Mouse (Mus musculus): ENCODE measurements at regions not wholly inside any gene's neighbourhood (a gene's known extent, or its start where the extent isn't known, plus 50 kb on each side); places are given as distances from the start of the nearest gene placed in this dataset.

DNA sequence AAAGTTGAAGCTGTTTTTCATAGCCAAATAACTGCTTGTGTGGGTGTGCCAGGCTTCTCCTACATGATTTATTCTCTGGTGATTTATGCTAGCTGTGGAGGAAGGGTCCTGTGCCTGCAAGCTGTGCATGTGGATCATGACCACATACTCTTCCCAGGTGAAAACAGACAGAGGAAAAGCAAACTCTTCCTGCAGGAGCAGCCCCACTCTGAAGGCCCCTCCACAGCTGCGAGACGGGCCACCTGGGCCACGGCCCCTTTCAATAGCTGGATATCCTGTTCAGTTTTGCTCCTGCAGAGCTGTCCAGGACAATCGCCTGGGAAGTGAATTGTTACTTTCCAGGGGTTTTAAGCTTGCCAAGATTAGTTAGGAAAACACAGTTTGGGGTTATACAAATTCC, 722.3 kb upstream of the Marcks start:
- Histone ChIP-seq H3K36me3 (no peaks in the 10 kb centered on the region), H3K4me1 (replicated peaks) (no peaks in the 10 kb centered on the region), H3K27me3 (replicated peaks) (no peaks in the 10 kb centered on the region), H3K4me2 (no peak overlapping the region), H3K9me3 (replicated peaks) (no peaks in the 10 kb centered on the region), H3K27ac (ENCODE audit: poor library complexity, severe bottlenecking) (no peak overlapping the region), H3K9ac (no peak overlapping the region), H3K4me3 (no peak overlapping the region)
- ATAC-seq (ENCODE audit: insufficient number of reproducible peaks, low FRiP score), result peak; percentile 51; the same call in 1 of the 2 replicates
- 60% methylated on average over 4 of the region's 4 CpGs for WGBS

DNA sequence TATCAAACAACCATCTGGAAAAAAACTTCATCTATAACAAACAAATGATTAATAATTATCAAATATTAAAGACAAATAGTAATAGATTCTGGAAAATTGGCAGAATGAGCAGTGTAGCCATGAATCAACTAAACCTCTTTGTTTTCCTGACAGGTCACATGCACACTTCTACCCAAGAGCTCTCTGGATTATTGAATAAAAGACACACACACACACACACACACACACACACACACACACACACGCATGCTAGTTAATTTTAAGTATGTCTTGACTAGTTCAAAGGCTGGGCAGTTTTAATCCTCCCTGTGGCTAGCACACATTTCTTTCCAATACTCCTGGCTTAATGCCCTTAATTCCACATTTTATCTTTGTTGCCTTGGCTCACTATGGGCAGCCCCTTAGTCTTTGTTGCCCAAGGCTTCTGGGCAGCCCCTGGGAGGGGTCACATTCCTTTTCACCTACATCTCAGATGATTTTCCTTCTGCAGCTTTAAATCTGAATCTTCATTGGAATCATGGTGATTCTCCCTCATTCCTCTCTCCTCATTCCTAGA, 710.6 kb upstream of the Marcks start:
- no peaks in the 10 kb centered on the region for H3K27me3 ChIP-seq (replicated peaks)
- H3K4me1 ChIP-seq (replicated peaks), result no peaks in the 10 kb centered on the region
- H3K27ac ChIP-seq (ENCODE audit: poor library complexity, severe bottlenecking), result no peak overlapping the region
- no peak overlapping the region for H3K4me3 ChIP-seq
- H3K36me3 ChIP-seq, result no peaks in the 10 kb centered on the region
- no peak for ATAC-seq (ENCODE audit: insufficient number of reproducible peaks, low FRiP score)
- no peak overlapping the region for H3K9ac ChIP-seq
- no peak overlapping the region for H3K4me2 ChIP-seq
- peaks cover 11% of the 10 kb centered on the region for H3K9me3 ChIP-seq (replicated peaks)
- 77% methylated on average over 1 of the region's 1 CpGs for WGBS

DNA sequence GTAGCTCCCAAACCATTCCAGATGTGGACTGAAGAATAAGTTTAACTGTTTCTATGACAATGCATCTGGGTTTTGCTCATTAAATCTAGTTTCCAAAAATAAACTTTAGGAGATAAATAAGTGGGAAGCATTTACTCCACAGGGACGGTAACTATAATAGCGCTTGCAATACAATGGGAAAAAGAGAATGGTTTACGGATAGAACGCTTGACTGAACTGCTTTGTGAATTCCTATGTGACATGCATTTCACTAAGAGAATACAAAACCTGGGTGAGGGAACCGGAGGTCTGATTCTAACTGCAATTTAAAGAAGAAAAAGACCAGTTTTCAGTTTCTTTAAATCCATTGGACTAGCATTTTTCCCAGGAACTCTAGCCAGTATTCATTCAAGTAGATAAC, 704.1 kb upstream of the Marcks start:
- no peak overlapping the region for H3K27ac ChIP-seq (ENCODE audit: poor library complexity, severe bottlenecking)
- no peak overlapping the region for H3K4me3 ChIP-seq
- no peak for ATAC-seq (ENCODE audit: insufficient number of reproducible peaks, low FRiP score)
- no peaks in the 10 kb centered on the region for H3K4me1 ChIP-seq (replicated peaks)
- H3K27me3 ChIP-seq (replicated peaks), result no peaks in the 10 kb centered on the region
- H3K4me2 ChIP-seq, result no peak overlapping the region
- H3K9ac ChIP-seq, result no peak overlapping the region
- no peaks in the 10 kb centered on the region for H3K9me3 ChIP-seq (replicated peaks)
- H3K36me3 ChIP-seq, result no peaks in the 10 kb centered on the region
- WGBS, result 68% methylated on average over 5 of the region's 5 CpGs

DNA sequence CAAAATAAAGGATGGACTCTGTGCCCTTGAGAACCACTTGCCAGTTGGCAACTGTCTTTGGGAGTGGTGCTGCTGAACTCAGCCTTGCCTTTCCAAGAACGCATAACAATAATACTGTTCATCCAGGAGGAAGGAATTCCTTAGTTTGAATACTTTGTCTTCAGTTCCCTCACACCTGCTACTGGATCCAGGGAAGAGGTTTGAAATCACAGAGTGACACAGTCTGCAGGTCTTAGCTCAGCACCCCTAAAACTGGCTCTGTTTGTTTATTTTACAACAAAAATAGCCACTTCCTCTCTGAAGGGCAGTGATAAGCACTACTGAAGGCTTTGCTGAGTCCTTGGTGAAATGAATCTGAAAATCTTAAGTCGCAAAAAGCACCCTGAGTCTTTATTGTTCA, 703.1 kb upstream of the Marcks start:
- H3K36me3 ChIP-seq, result no peaks in the 10 kb centered on the region
- H3K27me3 ChIP-seq (replicated peaks), result no peaks in the 10 kb centered on the region
- H3K4me2 ChIP-seq, result no peak overlapping the region
- H3K27ac ChIP-seq (ENCODE audit: poor library complexity, severe bottlenecking), result no peak overlapping the region
- no peak overlapping the region for H3K9ac ChIP-seq
- 34% methylated on average over 2 of the region's 2 CpGs for WGBS
- ATAC-seq (ENCODE audit: insufficient number of reproducible peaks, low FRiP score), result no peak
- no peaks in the 10 kb centered on the region for H3K9me3 ChIP-seq (replicated peaks)
- H3K4me1 ChIP-seq (replicated peaks), result no peaks in the 10 kb centered on the region
- H3K4me3 ChIP-seq, result no peak overlapping the region

DNA sequence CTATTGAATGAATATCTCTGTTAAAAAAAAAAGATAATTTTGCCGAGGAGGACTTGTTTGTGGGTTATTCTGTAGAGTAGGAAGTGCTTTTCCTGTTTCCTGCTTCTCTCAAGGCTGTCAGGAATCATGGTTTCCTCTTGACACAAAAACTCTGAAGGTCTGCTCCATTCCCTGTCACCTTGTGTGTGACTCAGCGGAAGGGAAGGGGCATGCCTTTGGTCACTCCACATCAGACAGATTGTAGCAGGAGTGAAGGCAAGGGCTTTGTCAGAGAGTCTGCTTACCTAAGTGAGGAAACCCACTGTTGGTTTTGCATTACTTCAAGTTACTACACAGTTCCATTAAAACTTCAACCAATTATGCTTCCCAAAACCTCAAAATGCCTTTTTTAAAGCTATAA, 699.0 kb upstream of the Marcks start:
- H3K4me1 ChIP-seq (replicated peaks), result no peaks in the 10 kb centered on the region
- H3K27ac ChIP-seq (ENCODE audit: poor library complexity, severe bottlenecking), result no peak overlapping the region
- 35% methylated on average over 2 of the region's 2 CpGs for WGBS
- no peak overlapping the region for H3K9ac ChIP-seq
- no peaks in the 10 kb centered on the region for H3K36me3 ChIP-seq
- H3K27me3 ChIP-seq (replicated peaks), result no peaks in the 10 kb centered on the region
- H3K9me3 ChIP-seq (replicated peaks), result no peaks in the 10 kb centered on the region
- H3K4me2 ChIP-seq, result no peak overlapping the region
- ATAC-seq (ENCODE audit: insufficient number of reproducible peaks, low FRiP score), result no peak
- no peak overlapping the region for H3K4me3 ChIP-seq

DNA sequence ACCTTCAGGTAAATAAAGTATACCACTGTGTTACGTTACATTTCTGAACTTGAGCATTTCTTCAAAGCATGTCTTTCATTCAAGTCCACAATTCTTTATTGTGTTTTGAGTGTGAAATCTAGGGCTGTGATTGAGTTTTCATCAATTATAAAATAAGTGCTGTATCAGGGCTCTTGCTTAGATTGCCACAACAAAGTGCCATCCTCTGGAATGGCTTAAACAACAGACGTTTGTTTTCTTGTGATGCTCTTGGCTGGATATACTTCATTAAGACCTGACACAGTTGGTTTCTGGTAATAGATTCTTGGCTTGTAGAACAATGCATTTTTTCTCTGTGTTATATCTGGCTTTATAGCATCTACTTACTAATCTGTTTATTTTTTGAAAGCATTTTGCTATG, 674.3 kb upstream of the Marcks start:
- 76% methylated on average over 2 of the region's 2 CpGs for WGBS
- H3K4me3 ChIP-seq, result no peak overlapping the region
- no peaks in the 10 kb centered on the region for H3K27me3 ChIP-seq (replicated peaks)
- H3K9me3 ChIP-seq (replicated peaks), result no peaks in the 10 kb centered on the region
- H3K36me3 ChIP-seq, result no peaks in the 10 kb centered on the region
- 0 out of 2 replicates have a peak, but pooled peaks cover 5% of the 10 kb centered on the region for H3K4me1 ChIP-seq (replicated peaks)
- no peak overlapping the region for H3K4me2 ChIP-seq
- H3K27ac ChIP-seq (ENCODE audit: poor library complexity, severe bottlenecking), result no peak overlapping the region
- no peak for ATAC-seq (ENCODE audit: insufficient number of reproducible peaks, low FRiP score)
- H3K9ac ChIP-seq, result no peak overlapping the region

DNA sequence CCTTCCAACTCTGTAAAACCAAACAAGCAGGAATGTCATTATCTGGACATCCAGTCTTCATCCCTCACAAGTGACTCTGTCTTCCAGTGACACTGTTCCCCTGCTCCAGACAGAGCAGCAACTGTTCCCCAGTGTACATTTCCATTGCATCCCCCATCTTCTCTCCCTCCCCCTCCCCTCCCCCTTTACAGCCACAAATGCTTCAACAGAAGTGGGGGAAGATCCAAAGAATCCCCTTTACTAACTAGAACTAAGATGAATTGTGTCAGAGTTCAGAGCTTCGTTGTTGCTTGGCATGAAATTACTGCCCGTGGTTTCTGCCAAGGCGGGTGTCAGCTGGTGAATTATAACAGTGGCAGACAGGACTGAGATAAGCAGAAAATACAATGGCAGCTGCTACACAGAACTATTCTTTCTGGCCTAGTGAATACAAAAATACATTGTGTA, 673.7 kb upstream of the Marcks start:
- no peaks in the 10 kb centered on the region for H3K36me3 ChIP-seq
- no peak overlapping the region for H3K9ac ChIP-seq
- no peak overlapping the region for H3K27ac ChIP-seq (ENCODE audit: poor library complexity, severe bottlenecking)
- WGBS, result 40% methylated on average over 3 of the region's 3 CpGs
- no peaks in the 10 kb centered on the region for H3K27me3 ChIP-seq (replicated peaks)
- no peak overlapping the region for H3K4me2 ChIP-seq
- H3K4me1 ChIP-seq (replicated peaks), result 0 out of 2 replicates have a peak, but pooled peaks cover 5% of the 10 kb centered on the region
- ATAC-seq (ENCODE audit: insufficient number of reproducible peaks, low FRiP score), result no peak
- no peaks in the 10 kb centered on the region for H3K9me3 ChIP-seq (replicated peaks)
- H3K4me3 ChIP-seq, result no peak overlapping the region

DNA sequence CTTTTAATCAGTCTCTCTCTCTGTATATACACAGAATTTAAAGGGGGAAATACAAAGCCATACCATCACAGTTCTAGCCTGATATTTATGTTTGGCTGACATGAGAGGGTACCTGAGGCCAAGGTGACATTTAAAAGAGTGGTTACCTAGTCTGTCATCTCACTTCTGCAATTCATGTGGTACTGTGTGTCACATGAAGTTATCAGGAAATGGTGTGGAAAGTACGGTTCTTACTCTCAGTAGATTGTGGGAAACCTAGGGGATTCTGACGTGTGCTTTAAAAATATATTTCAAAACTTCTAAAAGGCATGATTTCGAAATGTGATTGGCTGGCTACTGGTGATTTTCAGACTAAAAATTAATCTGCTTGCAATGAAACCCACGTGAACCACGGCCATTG, 673.1 kb upstream of the Marcks start:
- Histone ChIP-seq H3K27me3 (replicated peaks) (no peaks in the 10 kb centered on the region), H3K9me3 (replicated peaks) (no peaks in the 10 kb centered on the region), H3K4me3 (no peak overlapping the region), H3K36me3 (no peaks in the 10 kb centered on the region), H3K27ac (ENCODE audit: poor library complexity, severe bottlenecking) (no peak overlapping the region), H3K9ac (no peak overlapping the region), H3K4me1 (replicated peaks) (0 out of 2 replicates have a peak, but pooled peaks cover 5% of the 10 kb centered on the region), H3K4me2 (no peak overlapping the region)
- ATAC-seq (ENCODE audit: insufficient number of reproducible peaks, low FRiP score), result no peak
- 71% methylated on average over 5 of the region's 5 CpGs for WGBS

DNA sequence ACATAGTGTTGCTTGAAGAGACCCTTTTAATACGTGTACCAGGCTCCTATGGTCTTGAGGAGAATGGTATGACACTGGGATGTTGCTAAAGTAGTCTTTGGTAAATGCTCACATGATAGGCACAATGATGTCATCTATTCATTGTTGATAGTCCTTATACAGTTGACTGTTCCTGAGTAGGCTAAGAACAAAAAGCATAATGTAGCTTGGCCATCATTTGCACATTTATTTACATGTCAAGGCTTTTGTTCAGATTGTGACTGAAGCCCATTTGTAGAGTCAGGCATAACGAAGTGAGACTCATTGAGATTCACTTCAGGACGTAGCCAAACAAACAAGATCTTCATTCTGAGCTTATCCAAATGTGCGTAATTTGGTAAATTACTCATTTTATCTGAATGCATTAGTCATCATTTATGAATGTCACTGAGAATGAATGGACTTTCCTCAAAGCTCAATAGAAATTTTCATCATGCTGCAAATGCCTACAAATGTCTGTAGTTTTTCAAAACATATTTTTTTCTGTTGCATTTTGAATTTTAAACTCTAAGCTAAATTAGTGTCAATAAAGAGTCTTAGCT, 664.6 kb upstream of the Marcks start:
- Histone ChIP-seq H3K4me1 (replicated peaks) (no peaks in the 10 kb centered on the region), H3K4me2 (no peak overlapping the region), H3K9me3 (replicated peaks) (no peaks in the 10 kb centered on the region), H3K27ac (ENCODE audit: poor library complexity, severe bottlenecking) (no peak overlapping the region), H3K9ac (no peak overlapping the region), H3K27me3 (replicated peaks) (no peaks in the 10 kb centered on the region), H3K4me3 (no peak overlapping the region), H3K36me3 (no peaks in the 10 kb centered on the region)
- 63% methylated on average over 4 of the region's 4 CpGs for WGBS
- ATAC-seq (ENCODE audit: insufficient number of reproducible peaks, low FRiP score), result no peak

DNA sequence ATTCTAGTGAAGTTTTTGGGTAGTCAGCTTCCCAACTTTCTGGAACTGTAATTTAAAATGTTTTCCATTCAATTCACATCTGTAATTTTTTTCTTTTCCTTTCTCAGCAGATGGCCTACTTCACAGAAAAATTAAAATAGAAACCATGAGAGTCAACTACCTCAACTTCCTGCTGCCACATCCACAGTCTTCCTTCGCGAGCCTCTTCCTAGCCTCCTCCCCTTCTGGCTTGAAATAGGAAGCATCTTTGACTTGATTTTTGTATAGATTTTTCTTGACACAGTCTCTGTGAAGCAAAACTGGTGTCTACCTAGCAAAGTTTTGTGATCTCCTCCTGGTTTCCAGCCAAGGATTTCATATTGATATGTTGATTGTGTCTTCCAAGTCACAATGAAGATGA, 660.7 kb upstream of the Marcks start:
- H3K27me3 ChIP-seq (replicated peaks), result no peaks in the 10 kb centered on the region
- H3K4me2 ChIP-seq, result no peak overlapping the region
- no peak overlapping the region for H3K9ac ChIP-seq
- H3K36me3 ChIP-seq, result no peaks in the 10 kb centered on the region
- WGBS, result 91% methylated on average over 2 of the region's 2 CpGs
- no peak overlapping the region for H3K4me3 ChIP-seq
- H3K4me1 ChIP-seq (replicated peaks), result no peaks in the 10 kb centered on the region
- no peak for ATAC-seq (ENCODE audit: insufficient number of reproducible peaks, low FRiP score)
- H3K27ac ChIP-seq (ENCODE audit: poor library complexity, severe bottlenecking), result no peak overlapping the region
- no peaks in the 10 kb centered on the region for H3K9me3 ChIP-seq (replicated peaks)

DNA sequence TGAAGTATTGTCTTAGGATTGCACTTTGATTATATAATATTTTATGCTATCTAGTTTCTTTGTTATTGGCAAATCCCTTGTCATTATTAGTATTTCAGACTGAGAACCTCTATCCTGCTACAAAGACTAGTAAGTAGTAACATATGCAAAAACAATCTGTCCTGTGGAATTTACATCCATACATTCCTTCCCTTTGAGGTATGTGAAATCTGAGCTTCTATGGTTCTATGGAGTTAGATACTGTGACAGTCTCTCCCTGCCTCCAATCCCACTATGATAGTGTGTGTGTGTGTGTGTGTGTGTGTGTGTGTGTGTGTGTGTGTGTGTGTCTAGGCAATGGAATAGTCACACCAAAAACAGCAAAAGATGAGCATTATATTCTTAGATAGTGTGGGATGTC, 659.6 kb upstream of the Marcks start:
- Histone ChIP-seq H3K27ac (ENCODE audit: poor library complexity, severe bottlenecking) (no peak overlapping the region), H3K36me3 (no peaks in the 10 kb centered on the region), H3K4me2 (no peak overlapping the region), H3K4me1 (replicated peaks) (no peaks in the 10 kb centered on the region), H3K27me3 (replicated peaks) (no peaks in the 10 kb centered on the region), H3K9ac (no peak overlapping the region), H3K9me3 (replicated peaks) (no peaks in the 10 kb centered on the region), H3K4me3 (no peak overlapping the region)
- ATAC-seq (ENCODE audit: insufficient number of reproducible peaks, low FRiP score), result no peak

DNA sequence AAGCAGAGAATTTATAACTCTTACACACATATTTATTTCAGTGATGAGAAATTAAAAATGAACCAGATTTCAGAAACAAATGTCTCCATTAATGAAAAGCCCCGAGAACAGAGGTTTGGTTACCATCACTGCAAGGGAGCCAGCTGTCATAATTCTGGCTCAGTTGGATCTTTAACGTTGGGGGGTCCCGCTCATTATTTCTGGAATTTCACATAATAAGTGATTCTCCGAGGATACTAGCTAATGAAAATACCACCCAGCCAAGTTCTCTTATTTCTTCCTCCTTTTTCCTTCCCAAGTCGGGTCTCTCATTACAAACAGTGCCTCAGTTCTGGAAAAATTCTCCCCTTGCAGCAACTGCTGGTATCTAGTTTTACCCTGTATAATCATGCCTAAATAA, 659.0 kb upstream of the Marcks start:
- ATAC-seq (ENCODE audit: insufficient number of reproducible peaks, low FRiP score), result no peak
- 71% methylated on average over 5 of the region's 5 CpGs for WGBS

More for the DNA sequence above, 659.0 kb upstream of the Marcks start:
- Histone ChIP-seq H3K4me2 (no peak overlapping the region), H3K27ac (ENCODE audit: poor library complexity, severe bottlenecking) (no peak overlapping the region; the same call in 1 of the 2 replicates), H3K9ac (no peak overlapping the region), H3K4me3 (no peak overlapping the region), H3K4me1 (replicated peaks) (no peaks in the 10 kb centered on the region), H3K9me3 (replicated peaks) (no peaks in the 10 kb centered on the region), H3K27me3 (replicated peaks) (no peaks in the 10 kb centered on the region), H3K36me3 (no peaks in the 10 kb centered on the region)

All from heart, embryonic 12.5 days (tissue).